Mouse (Mus musculus): ENCODE measurements around the gene Fam78a. TPM values are rescaled to one million over a fixed set of nuclear protein-coding genes. Genes with fewer than 3 reads are reported as not detected.
A peak's percentile ranks its signal among the peaks of the same experiment; 100 is the strongest.

Gene Fam78a
- 0.46 and 0.54 TPM in 2 replicates for polyA plus RNA-seq (2015; fragmentation: Nextera tagmentation; extraction: Ambion mirVana)

DNA sequence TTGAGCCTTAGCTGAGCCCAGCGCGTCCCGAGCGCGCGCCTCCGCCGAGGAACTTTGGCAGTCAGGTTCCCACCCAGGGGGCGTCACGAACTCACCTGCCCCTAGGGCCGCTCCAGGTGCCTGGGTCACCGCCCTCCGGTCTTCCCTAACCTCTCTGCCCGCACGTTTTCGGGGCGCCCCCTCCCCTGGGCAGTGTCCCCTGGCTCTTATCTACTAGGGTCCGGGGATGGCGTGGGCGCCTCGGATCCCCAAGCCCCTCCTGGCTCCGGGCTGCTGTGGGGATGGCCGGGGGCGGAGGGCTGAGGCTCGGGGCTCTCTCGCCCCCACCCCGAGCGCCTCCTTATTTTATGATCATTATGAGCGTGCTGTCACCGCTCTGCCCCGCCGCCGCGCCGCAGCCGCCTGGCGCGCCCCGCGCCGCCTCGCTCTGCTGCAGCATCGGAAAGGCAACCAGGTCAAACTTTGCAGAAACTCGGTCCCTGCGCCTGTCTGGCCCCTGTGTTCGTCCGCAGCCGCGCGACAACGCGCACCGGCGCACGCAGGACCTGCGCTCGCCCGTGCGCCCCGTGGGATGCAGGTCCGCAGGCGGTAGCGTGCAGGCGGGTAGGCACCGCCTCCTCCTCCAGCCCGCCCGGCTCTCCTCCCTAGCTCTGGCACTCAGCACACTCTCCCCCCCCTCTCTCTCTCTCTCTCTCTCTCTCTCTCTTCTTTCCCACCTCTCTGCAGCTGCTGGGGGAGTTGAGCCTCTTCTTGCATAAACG is at the start of gene Fam78a:
TSS of gene Fam78a (minus strand) at position 747 of the 761 bp plus-strand sequence.
- peak within 1 kb of the TSS; percentile 95 for H3K4me2 ChIP-seq (replicated peaks)
- H3K9me3 ChIP-seq: no peaks in the 10 kb centered on the region
- no peak within 1 kb of the TSS for H3K27ac ChIP-seq (replicated peaks)
- no peaks in the 10 kb centered on the region for H3K36me3 ChIP-seq
- WGBS: under 1% methylated on average over 66 of the region's 68 CpGs
- peak within 1 kb of the TSS; percentile 52 for H3K9ac ChIP-seq (replicated peaks)
- peaks cover 65% of the 10 kb centered on the region for H3K27me3 ChIP-seq
- peak within 1 kb of the TSS; percentile 79 for H3K4me3 ChIP-seq
- peak; percentile 84 for ATAC-seq (replicated peaks)
- H3K4me1 ChIP-seq: peaks cover 27% of the 10 kb centered on the region

DNA sequence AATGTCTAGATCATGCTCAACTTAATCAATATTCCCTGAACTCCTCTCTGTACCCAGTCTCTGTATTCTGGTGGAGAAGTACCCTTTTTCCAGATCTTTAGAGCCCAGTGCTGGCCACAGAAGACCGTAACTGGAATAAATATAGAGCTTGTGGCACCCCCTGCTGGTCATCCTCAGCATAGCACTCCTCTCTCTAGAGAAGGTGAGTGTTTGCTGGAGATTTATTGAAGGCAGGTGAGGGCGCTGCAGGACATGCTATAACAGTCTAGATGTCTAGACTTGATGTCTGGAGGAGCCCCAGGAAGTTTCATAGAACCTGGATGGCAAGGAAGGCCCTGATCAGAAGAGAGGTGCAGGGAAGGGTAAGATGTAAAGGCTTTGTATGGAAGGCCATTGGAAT is 49.4 kb upstream of the Fam78a start:
- H3K9me3 ChIP-seq: no peaks in the 10 kb centered on the region
- no peak overlapping the region for H3K9ac ChIP-seq (replicated peaks)
- H3K4me1 ChIP-seq: peaks cover 17% of the 10 kb centered on the region
- WGBS: 2% methylated on average over 2 of the region's 2 CpGs
- no peak for ATAC-seq (replicated peaks)
- no peaks in the 10 kb centered on the region for H3K36me3 ChIP-seq
- H3K27ac ChIP-seq (replicated peaks): no peak overlapping the region
- H3K27me3 ChIP-seq: no peaks in the 10 kb centered on the region
- H3K4me2 ChIP-seq (replicated peaks): no peak overlapping the region
- H3K4me3 ChIP-seq: no peak overlapping the region

DNA sequence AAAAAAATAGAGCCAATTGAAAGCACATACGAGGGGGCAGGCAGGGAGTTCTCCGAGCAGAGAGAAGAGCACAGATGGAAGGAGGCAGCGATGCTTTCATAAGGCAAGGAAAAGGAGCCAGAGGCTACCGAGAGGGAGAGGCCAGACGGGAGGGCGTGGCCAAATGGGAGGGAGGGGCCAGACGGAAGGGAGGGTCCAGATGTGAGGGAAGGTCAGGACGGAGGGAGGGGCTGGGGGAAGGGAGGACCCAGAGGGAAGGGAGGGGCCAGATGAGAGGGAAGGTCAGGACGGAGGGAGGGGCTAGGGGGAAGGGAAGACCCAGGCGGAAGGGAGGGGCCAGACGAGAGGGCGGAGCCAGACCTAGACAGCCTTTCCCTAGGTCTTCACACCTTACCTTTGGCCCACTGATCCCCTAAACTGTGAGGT is 47.9 kb upstream of the Fam78a start:
- H3K36me3 ChIP-seq: no peaks in the 10 kb centered on the region
- no peak overlapping the region for H3K4me3 ChIP-seq
- H3K27me3 ChIP-seq: no peaks in the 10 kb centered on the region
- no peak overlapping the region for H3K27ac ChIP-seq (replicated peaks)
- no peak for ATAC-seq (replicated peaks)
- H3K9ac ChIP-seq (replicated peaks): no peak overlapping the region
- 2% methylated on average over 11 of the region's 12 CpGs for WGBS
- no peaks in the 10 kb centered on the region for H3K9me3 ChIP-seq
- no peak overlapping the region for H3K4me2 ChIP-seq (replicated peaks)
- peaks cover 12% of the 10 kb centered on the region for H3K4me1 ChIP-seq

DNA sequence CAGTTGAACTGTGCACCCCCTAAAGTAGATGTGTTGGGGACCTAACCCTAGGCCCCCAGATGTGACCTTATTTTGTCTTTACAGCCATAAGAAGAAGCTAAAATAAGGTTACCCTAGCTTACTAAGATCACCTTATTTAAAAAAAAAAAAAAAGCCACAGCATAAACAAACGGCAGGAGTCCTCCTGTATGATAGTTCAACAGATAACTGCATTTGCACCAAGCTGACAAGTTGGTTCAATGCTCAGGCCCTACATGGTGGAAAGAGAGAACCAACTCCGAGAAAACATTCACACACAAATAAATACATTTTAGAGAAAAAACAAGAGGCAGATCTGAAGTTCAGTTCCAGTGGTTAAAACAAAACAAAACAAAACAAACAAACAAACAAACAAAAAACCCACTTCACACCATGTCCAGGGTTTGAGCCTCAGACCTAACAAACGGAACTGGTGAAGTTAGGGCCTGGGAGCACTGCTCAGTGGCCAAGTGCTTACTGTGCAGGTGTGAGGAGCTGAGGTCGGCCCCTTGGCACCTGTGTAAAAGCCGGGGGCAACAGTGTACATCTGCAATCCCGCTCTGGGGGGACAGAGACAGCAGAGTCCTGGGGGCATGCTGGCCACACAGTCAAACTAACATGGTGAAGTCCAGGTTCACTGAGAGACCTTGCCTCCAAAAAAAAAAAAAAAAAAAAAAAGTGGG is 47.4 kb upstream of the Fam78a start:
- no peaks in the 10 kb centered on the region for H3K27me3 ChIP-seq
- ATAC-seq (replicated peaks): no peak
- WGBS: 69% methylated on average over 6 of the region's 6 CpGs
- peaks cover 7% of the 10 kb centered on the region for H3K4me1 ChIP-seq
- no peak overlapping the region for H3K9ac ChIP-seq (replicated peaks)
- H3K4me3 ChIP-seq: no peak overlapping the region
- no peak overlapping the region for H3K4me2 ChIP-seq (replicated peaks)
- H3K9me3 ChIP-seq: no peaks in the 10 kb centered on the region
- H3K27ac ChIP-seq (replicated peaks): no peak overlapping the region
- no peaks in the 10 kb centered on the region for H3K36me3 ChIP-seq

DNA sequence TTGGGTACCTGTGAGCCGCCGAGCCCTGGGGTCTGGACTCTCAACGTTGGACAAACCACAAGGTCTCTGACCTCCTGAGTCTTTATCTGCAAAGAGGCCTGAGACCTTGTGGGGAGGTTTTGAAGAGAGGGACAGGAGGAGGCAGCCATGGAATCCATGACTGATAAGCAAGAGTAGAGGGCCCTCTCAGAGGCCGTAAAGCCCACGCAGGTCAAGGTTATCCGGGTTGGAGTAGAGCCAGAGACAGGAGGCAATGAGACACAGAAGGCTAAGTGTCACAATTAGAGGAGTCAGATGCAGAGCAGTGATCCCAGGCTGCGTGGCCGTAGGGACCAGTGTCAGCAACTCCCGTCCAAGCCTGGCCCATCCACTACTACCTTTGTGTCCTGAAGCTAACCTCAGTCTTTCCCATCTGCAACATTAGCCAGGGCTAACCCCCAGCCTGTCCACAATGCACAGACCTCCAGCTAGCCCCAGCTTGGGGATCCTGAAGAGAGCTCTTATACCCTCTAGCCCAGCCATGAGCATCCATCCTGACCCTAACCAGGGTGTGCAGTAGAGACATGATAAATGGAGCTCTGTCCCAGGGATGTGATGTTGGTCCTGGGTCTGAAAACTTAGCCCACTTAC is 46.7 kb upstream of the Fam78a start:
- no peak for ATAC-seq (replicated peaks)

DNA sequence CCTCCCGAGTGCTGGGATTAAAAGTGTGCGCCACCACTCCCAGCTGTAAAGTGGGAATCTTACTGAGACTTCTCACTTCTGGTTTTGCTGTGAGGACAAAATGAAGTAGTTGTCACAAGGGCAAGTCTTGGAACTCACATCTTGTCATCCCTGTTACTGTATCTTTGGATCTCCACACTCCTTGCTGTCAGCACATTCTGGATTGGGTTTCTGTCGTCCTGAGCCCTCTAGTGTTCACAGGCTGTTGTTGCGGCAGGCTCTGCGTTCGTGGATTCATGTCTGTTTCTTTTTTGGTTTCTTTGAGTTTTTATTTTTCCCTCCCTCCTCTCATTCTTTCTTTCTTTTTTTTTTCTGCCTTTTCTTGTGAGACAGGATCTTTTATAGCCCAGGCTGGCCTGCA is 45.8 kb upstream of the Fam78a start:
- H3K4me2 ChIP-seq (replicated peaks): no peak overlapping the region
- no peaks in the 10 kb centered on the region for H3K9me3 ChIP-seq
- H3K36me3 ChIP-seq: no peaks in the 10 kb centered on the region
- no peak overlapping the region for H3K27ac ChIP-seq (replicated peaks)
- peaks cover 6% of the 10 kb centered on the region; the same call in 1 of the 2 replicates for H3K4me1 ChIP-seq
- H3K27me3 ChIP-seq: no peaks in the 10 kb centered on the region
- H3K4me3 ChIP-seq: no peak overlapping the region
- ATAC-seq (replicated peaks): no peak
- H3K9ac ChIP-seq (replicated peaks): no peak overlapping the region
- 36% methylated on average over 6 of the region's 6 CpGs for WGBS

More for the DNA sequence above, 46.7 kb upstream of the Fam78a start:
- H3K9ac ChIP-seq (replicated peaks): no peak overlapping the region
- WGBS: 84% methylated on average over 9 of the region's 9 CpGs
- no peak overlapping the region for H3K4me2 ChIP-seq (replicated peaks)
- H3K4me1 ChIP-seq: peaks cover 6% of the 10 kb centered on the region; the same call in 1 of the 2 replicates
- no peaks in the 10 kb centered on the region for H3K36me3 ChIP-seq
- no peaks in the 10 kb centered on the region for H3K27me3 ChIP-seq
- no peak overlapping the region for H3K27ac ChIP-seq (replicated peaks)
- H3K9me3 ChIP-seq: no peaks in the 10 kb centered on the region
- H3K4me3 ChIP-seq: no peak overlapping the region

DNA sequence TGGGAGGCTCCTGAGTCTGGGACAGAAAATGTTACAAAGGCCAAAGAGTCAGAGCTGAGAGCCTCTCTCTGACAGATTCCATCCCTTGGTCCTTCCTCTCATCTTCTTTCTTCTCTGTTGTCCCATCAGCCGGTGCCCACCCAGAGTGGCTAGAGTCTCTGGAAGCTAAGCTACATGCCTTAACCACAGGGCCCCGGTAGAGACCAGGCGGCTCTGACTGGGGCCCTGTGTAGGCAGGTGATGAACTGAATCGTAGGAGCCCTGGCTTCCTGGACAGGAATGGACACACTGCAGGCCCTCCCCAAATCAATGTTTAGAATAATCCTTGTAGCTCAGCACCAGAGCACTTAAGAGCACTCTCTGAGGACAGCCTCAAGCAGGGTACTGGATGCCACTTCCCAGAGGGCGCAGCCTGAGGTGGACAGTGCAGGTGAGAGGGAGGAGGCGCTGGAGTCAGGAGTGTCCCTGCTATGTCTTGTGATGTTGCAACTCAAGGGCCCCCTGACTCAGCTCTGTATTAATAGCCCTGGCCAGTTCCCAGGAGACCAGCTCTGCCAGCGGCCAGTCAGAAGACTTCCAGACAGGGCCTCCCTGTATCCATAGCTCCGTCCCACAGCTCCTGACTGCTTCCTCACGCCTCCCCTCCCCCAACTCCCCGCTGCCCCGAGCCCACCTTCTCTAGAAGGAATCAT is 44.9 kb upstream of the Fam78a start:
- WGBS: 61% methylated on average over 11 of the region's 11 CpGs
- Histone ChIP-seq H3K9ac (replicated peaks) (no peak overlapping the region), H3K36me3 (no peaks in the 10 kb centered on the region), H3K4me3 (no peak overlapping the region), H3K27me3 (no peaks in the 10 kb centered on the region), H3K27ac (replicated peaks) (no peak overlapping the region), H3K4me1 (peaks cover 6% of the 10 kb centered on the region; the same call in 1 of the 2 replicates), H3K9me3 (no peaks in the 10 kb centered on the region), H3K4me2 (replicated peaks) (no peak overlapping the region)
- no peak for ATAC-seq (replicated peaks)

DNA sequence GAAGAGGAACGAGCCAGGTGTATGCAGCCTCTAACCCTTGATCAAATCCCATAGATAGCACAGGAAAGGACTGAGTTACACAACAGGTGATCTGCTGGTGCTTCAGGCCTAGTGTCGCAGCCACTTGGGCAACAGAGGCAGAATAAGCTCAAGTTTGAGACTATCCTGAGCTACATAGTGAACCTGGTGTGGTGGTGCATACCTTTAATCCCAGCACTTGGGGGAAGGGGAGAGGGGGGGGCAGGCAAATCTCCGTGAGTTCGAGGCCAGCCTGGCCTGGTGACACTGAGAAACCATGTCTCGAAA is 43.8 kb upstream of the Fam78a start:
- 86% methylated on average over 5 of the region's 5 CpGs for WGBS
- no peak for ATAC-seq (replicated peaks)
- no peaks in the 10 kb centered on the region for H3K9me3 ChIP-seq

DNA sequence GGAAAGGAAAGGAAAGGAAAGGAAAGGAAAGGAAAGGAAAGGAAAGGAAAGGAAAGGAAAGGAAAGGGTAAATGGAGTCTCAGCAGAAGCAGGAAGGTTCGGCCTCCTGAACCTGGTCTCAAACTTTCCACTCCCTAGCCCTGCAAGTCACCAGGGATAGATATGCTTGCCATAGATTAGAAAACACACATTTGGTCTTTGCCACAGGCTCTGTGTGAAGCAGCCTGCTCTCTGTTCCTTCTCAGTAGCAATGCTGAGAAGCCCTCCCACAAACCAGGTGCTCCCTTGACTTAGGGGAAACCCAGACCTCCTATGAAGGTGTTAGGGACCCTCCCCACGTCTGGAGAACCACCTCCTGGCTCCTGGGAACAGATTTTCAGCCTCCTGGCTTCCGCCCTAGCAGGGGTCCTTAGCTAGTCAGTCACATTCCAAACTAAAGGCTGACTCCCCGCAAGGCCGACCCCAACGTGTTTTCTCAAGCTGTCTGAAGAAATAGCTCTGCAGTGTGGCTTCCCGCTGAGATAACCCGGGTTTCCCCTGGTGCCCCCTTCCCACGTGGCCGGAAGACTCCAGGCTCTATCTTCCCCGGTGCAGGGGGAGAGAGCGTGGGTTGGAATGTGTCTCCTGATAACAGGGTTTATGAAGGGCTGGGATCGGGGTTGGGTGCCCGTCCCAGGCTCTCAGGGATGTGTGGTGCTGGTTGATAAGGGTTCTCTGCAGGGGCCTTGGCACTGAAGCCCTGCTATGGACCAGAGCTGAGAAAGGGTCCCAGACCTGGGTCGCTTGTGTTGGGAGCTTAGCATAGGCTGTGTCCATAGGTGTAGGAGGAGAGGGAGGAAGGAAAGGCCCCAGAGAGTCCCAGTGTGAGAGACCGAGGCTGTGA is 43.2 kb upstream of the Fam78a start:
- Histone ChIP-seq H3K4me3 (no peak overlapping the region), H3K9ac (replicated peaks) (no peak overlapping the region), H3K9me3 (no peaks in the 10 kb centered on the region), H3K4me2 (replicated peaks) (no peak overlapping the region), H3K27ac (replicated peaks) (no peak overlapping the region), H3K36me3 (no peaks in the 10 kb centered on the region), H3K27me3 (no peaks in the 10 kb centered on the region), H3K4me1 (peaks cover 6% of the 10 kb centered on the region; the same call in 1 of the 2 replicates)
- ATAC-seq (replicated peaks): no peak
- WGBS: 33% methylated on average over 16 of the region's 16 CpGs

More for the DNA sequence above, 43.8 kb upstream of the Fam78a start:
- no peak overlapping the region for H3K9ac ChIP-seq (replicated peaks)
- H3K27me3 ChIP-seq: no peaks in the 10 kb centered on the region
- H3K4me2 ChIP-seq (replicated peaks): no peak overlapping the region
- H3K4me3 ChIP-seq: no peak overlapping the region
- H3K36me3 ChIP-seq: no peaks in the 10 kb centered on the region
- no peak overlapping the region for H3K27ac ChIP-seq (replicated peaks)
- peaks cover 6% of the 10 kb centered on the region; the same call in 1 of the 2 replicates for H3K4me1 ChIP-seq

DNA sequence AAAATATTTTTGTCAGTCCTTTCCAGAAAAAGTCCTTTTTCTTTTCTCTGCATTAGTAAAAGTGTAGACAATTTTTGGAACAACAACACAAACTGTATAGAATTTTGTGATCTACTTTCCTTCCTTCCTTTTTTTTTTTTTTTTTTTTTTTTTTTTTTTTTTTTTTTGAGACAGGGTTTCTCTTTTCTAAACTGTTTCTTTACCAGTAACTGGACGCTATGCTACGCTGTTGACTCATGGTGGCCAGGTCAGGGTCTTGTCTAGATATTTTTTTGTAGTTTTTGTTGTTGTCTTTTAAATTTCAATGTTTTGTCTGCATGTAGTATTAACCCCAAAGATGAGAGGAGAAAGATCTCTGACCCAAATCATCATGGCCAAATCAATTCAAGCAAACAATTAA is 37.1 kb upstream of the Fam78a start:
- Histone ChIP-seq H3K4me1 (no peaks in the 10 kb centered on the region), H3K27me3 (no peaks in the 10 kb centered on the region), H3K4me3 (no peak overlapping the region), H3K27ac (replicated peaks) (no peak overlapping the region), H3K36me3 (no peaks in the 10 kb centered on the region), H3K9ac (replicated peaks) (no peak overlapping the region), H3K9me3 (no peaks in the 10 kb centered on the region), H3K4me2 (replicated peaks) (no peak overlapping the region)
- ATAC-seq (replicated peaks): no peak
- WGBS: 72% methylated on average over 2 of the region's 2 CpGs

DNA sequence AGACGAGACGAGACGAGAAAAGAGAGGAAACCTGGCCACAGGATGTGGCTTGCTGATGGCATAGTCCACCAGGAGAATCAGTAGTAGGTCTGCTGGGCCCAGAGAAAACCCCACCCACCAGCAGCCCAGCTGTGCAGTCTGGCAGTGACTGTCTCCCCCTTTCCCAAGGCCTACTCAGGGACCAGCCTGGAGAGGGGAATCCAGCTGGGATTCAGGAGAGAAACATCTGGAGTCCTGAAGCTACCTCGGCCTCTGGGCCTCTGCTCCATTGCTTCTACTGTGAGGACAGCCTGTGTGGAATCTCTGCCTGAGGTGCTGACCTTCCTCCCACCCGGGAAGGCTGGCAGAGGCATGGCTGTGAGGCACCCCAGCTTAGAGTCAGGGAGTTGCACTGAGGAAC is 36.5 kb upstream of the Fam78a start:
- Histone ChIP-seq H3K9ac (replicated peaks) (no peak overlapping the region), H3K36me3 (no peaks in the 10 kb centered on the region), H3K27ac (replicated peaks) (no peak overlapping the region), H3K4me3 (no peak overlapping the region), H3K27me3 (no peaks in the 10 kb centered on the region), H3K4me1 (no peaks in the 10 kb centered on the region), H3K4me2 (replicated peaks) (no peak overlapping the region), H3K9me3 (no peaks in the 10 kb centered on the region)
- ATAC-seq (replicated peaks): no peak
- 71% methylated on average over 5 of the region's 5 CpGs for WGBS

All from forebrain, embryonic 15.5 days (tissue).